In the genomic region with DNA sequence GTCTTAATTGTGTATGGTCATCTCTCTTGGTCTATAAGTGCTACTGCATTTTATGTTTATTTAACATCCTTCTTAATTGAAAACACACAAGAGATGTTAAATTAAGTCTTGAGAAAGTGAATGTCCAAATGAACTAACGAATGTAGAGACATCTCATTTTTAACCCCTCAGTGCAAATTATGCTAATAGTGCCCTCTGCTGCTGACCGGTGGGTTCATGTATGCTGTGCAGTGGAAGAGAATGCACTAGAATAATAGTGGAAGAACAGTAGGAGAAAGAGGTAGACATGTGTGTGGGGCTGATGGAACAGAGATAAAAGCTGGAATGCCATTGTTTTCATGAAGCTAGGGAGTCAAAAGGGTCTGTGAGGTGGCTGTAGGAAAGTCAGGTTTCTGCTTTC, we compare ENCODE assay signal across 10 mouse cellular contexts.
DNase-seq lines count a peak whose midpoint lies in the region; ATAC-seq and TF ChIP-seq lines count a peak whose summit lies in the region.
"Had no signal": no experiment of that assay in that cellular context is flagged by ENCODE, and none has a peak within 500 bp of the region (broad histone marks: within the 10 kb centered on the region; RNA-seq: fewer than 3 reads in every experiment).

No protein-coding gene starts in this region.

- H3K9me3 ChIP-seq in hindbrain, embryonic 13.5 days, result no peaks in the 10 kb centered on the region
- H3K9me3 ChIP-seq: neural tube, embryonic 12.5 days had no signal

- intact Hi-C loops in gastrocnemius, adult 2 months (cut with DNase I), result no loop called here

- no peak overlapping the region for H3K9ac ChIP-seq in hindbrain, embryonic 13.5 days
- H3K9ac ChIP-seq: neural tube, embryonic 12.5 days had no signal

- H3K27ac ChIP-seq in gastrocnemius, adult 2 months, result no peak overlapping the region
- H3K27ac ChIP-seq in hindbrain, embryonic 13.5 days, result no peak overlapping the region
- H3K27ac ChIP-seq: neural tube, embryonic 12.5 days had no signal

- no peak for DNase-seq in gastrocnemius, adult 2 months
- DNase-seq in gastrocnemius, postnatal 4 days (ENCODE audit: low spot score in 2 of 2), result no peak
- DNase-seq in kidney, postnatal 14 days, result peak; percentile 37
- DNase-seq in kidney, adult 11 months, result no peak
- peak; percentile 11 for DNase-seq in embryo, embryonic 10.5 days (ENCODE audit: low spot score)
- no peak for DNase-seq in frontal cortex, postnatal 10 days (ENCODE audit: low spot score in 2 of 2)
- DNase-seq: right cerebral cortex, postnatal 4 days had no signal

- 62% methylated on average over 2 of the region's 2 CpGs for WGBS in hindbrain, embryonic 13.5 days

- H3K27me3 ChIP-seq in C2C12 (ENCODE audit: control insufficient read depth, insufficient read depth, insufficient read length), result no peaks in the 10 kb centered on the region
- no peaks in the 10 kb centered on the region for H3K27me3 ChIP-seq in hindbrain, embryonic 13.5 days
- H3K27me3 ChIP-seq: neural tube, embryonic 12.5 days had no signal

- H3K79me2 ChIP-seq in C2C12 (ENCODE audit: control insufficient read depth, insufficient read depth), result no peaks in the 10 kb centered on the region

- no peak overlapping the region for H3ac ChIP-seq in C2C12 (ENCODE audit: control insufficient read depth, insufficient read length, low read depth)

- H3K4me2 ChIP-seq in hindbrain, embryonic 13.5 days, result no peak overlapping the region
- H3K4me2 ChIP-seq: neural tube, embryonic 12.5 days had no signal

- no peak overlapping the region for H3K4me3 ChIP-seq in gastrocnemius, adult 2 months
- no peak overlapping the region for H3K4me3 ChIP-seq in C2C12 (ENCODE audit: insufficient read depth, poor library complexity, severe bottlenecking)
- no peak overlapping the region for H3K4me3 ChIP-seq in hindbrain, embryonic 13.5 days
- H3K4me3 ChIP-seq: neural tube, embryonic 12.5 days had no signal

- no peaks in the 10 kb centered on the region for H3K79me3 ChIP-seq in C2C12 (ENCODE audit: low read depth)

- no peak for ATAC-seq in hindbrain, embryonic 13.5 days (ENCODE audit: low FRiP score)

- no peaks in the 10 kb centered on the region for H3K36me3 ChIP-seq in C2C12 (ENCODE audit: control insufficient read depth, insufficient read depth)
- H3K36me3 ChIP-seq in hindbrain, embryonic 13.5 days, result no peaks in the 10 kb centered on the region
- H3K36me3 ChIP-seq: neural tube, embryonic 12.5 days had no signal

- no peaks in the 10 kb centered on the region for H3K4me1 ChIP-seq in hindbrain, embryonic 13.5 days (replicated peaks)
- H3K4me1 ChIP-seq: neural tube, embryonic 12.5 days had no signal

- TF ChIP-seq CTCF in gastrocnemius, adult 2 months (IDR thresholded peaks at IDR 0.05), result peak; percentile 63
- peak; percentile 23 for TF ChIP-seq CTCF in C2C12 (IDR thresholded peaks at IDR 0.05; ENCODE audit: control insufficient read depth, insufficient read depth, insufficient read length)

TF ChIP-seq in C2C12, 6 proteins besides CTCF, POLR2A, EP300 and RAD21:
- no peak for TF ChIP-seq MYOD1 (IDR thresholded peaks at IDR 0.05; ENCODE audit: control insufficient read depth, insufficient read length, low read depth)
- no peak for TF ChIP-seq MYOG (IDR thresholded peaks at IDR 0.05; ENCODE audit: control insufficient read depth, extremely low read depth, insufficient read length)
- no peak for TF ChIP-seq USF1 (IDR thresholded peaks at IDR 0.05; ENCODE audit: low read depth)
- TF ChIP-seq FOSL1 (IDR thresholded peaks at IDR 0.05; ENCODE audit: insufficient read depth, low read length, poor library complexity, severe bottlenecking), result no peak
TF ChIP-seq in C2C12: peak in this region for 0.

Comparison
In these comparisons a context has a peak if more than half of its experiments do, and no peak if none do; other contexts are left out.
1. DNase-seq: peak in kidney, postnatal 14 days (single experiment) and embryo, embryonic 10.5 days (single experiment); none in gastrocnemius, adult 2 months (single experiment), gastrocnemius, postnatal 4 days (0 of 2), kidney, adult 11 months (single experiment) and frontal cortex, postnatal 10 days (0 of 2).